Mouse (Mus musculus) hindbrain, embryonic 10.5 days (tissue): Measurements from ENCODE around the gene Dkc1. TPM values are rescaled to one million over a fixed set of nuclear protein-coding genes. Genes with fewer than 3 reads are reported as not detected.
A peak's percentile ranks its signal among the peaks of the same experiment; 100 is the strongest.
"Not testable (repeated sequence)": the region's sequence is repeated elsewhere in the genome, so short reads cannot be mapped to it uniquely, and the experiment has no call there.

Experiments
- DNase-seq: peaks from one replicate; pipeline ENCODE4 v3.0.0-alpha.2; 2017; ENCODE audit warnings: low spot score
- H3K27ac ChIP-seq: fragments of 300-500 bp; sonication (generic); 2 replicates; pipeline ENCODE4 v1.5.1; 2016; ENCODE audit warnings: mild to moderate bottlenecking, moderate library complexity
- H3K27me3 ChIP-seq: fragments of 300-500 bp; sonication (generic); 2 replicates; pipeline ENCODE4 v1.6.1; 2016; ENCODE audit warnings: mild to moderate bottlenecking; ENCODE audit not compliant: poor library complexity, insufficient read depth, severe bottlenecking
- H3K36me3 ChIP-seq: fragments of 300-500 bp; sonication (generic); 2 replicates; pipeline ENCODE4 v1.6.1; 2016; ENCODE audit warnings: mild to moderate bottlenecking, moderate library complexity
- H3K4me1 ChIP-seq: fragments of 300-500 bp; sonication (generic); replicated peaks from 2 replicates; pipeline ENCODE4 v1.6.1; 2016; ENCODE audit warnings: mild to moderate bottlenecking
- H3K4me3 ChIP-seq: fragments of 300-500 bp; sonication (generic); 2 replicates; pipeline ENCODE4 v1.5.1; 2016; ENCODE audit warnings: mild to moderate bottlenecking, moderate library complexity
- H3K9me3 ChIP-seq: fragments of 300-500 bp; sonication (generic); 2 replicates; pipeline ENCODE4 v1.6.1; 2016; ENCODE audit warnings: mild to moderate bottlenecking, moderate library complexity
- WGBS: fragments of 180-500 bp; shearing (Covaris S2); methylation state at CpG from one replicate; pipeline ENCODE4 v1.1.7; 2016; 5-methylcytosine and 5-hydroxymethylcytosine counted together
- polyA plus RNA-seq: library from polyadenylated mRNA; unstranded; fragments of >200 nt; fragmentation: Nextera tagmentation; extraction: Ambion mirVana; gene quantifications from 2 replicates; pipeline ENCODE4 v1.2.1, GENCODE M21; 2016

Gene Dkc1
- polyA plus RNA-seq, 1 experiment from 2014 or later, result 108 TPM

GRCm38 (mm10) chrX:75115550-75115949 lies 19.9 kb downstream of the Dkc1 start:
- H3K27ac ChIP-seq, result no peak overlapping the region
- no peak overlapping the region for H3K4me3 ChIP-seq
- H3K4me1 ChIP-seq, result no peaks in the 10 kb centered on the region
- H3K9me3 ChIP-seq, result no peaks in the 10 kb centered on the region
- no peaks in the 10 kb centered on the region for H3K27me3 ChIP-seq
- peaks cover 11% of the 10 kb centered on the region for H3K36me3 ChIP-seq
- no peak for DNase-seq

GRCm38 (mm10) chrX:75125606-75126005 lies 30.0 kb downstream of the Dkc1 start:
- DNase-seq, result no peak
- Histone ChIP-seq H3K27me3 (no peaks in the 10 kb centered on the region), H3K9me3 (no peaks in the 10 kb centered on the region), H3K36me3 (no peaks in the 10 kb centered on the region), H3K4me3 (no peak overlapping the region), H3K4me1 (no peaks in the 10 kb centered on the region), H3K27ac (no peak overlapping the region)
- 85% methylated on average over 3 of the region's 3 CpGs for WGBS

- Histone ChIP-seq H3K27me3 (no peaks in the 10 kb centered on the region), H3K9me3 (no peaks in the 10 kb centered on the region), H3K27ac (no peak overlapping the region), H3K4me3 (no peak overlapping the region), H3K4me1 (no peaks in the 10 kb centered on the region), H3K36me3 (no peaks in the 10 kb centered on the region)
- DNase-seq, result no peak
Observed at GRCm38 (mm10) chrX:75126893-75127292, 31.2 kb downstream of the Dkc1 start.

GRCm38 (mm10) chrX:75128333-75128980 lies 32.8 kb downstream of the Dkc1 start:
- H3K4me1 ChIP-seq, result no peaks in the 10 kb centered on the region
- no peaks in the 10 kb centered on the region for H3K27me3 ChIP-seq
- no peaks in the 10 kb centered on the region for H3K36me3 ChIP-seq
- no peaks in the 10 kb centered on the region for H3K9me3 ChIP-seq
- no peak overlapping the region for H3K27ac ChIP-seq
- H3K4me3 ChIP-seq, result no peak overlapping the region
- no peak for DNase-seq

- Histone ChIP-seq H3K4me3 (no peak overlapping the region), H3K4me1 (no peaks in the 10 kb centered on the region), H3K27ac (no peak overlapping the region), H3K9me3 (no peaks in the 10 kb centered on the region), H3K27me3 (no peaks in the 10 kb centered on the region), H3K36me3 (no peaks in the 10 kb centered on the region)
- 69% methylated on average over 2 of the region's 2 CpGs for WGBS
- DNase-seq, result no peak
Observed at GRCm38 (mm10) chrX:75129474-75129873, 33.8 kb downstream of the Dkc1 start.

GRCm38 (mm10) chrX:75130467-75131160 lies 35.0 kb downstream of the Dkc1 start, which contains the start of gene Mpp1:
Gene Mpp1, minus strand, starts transcription at chrX:75131016.
- H3K9me3 ChIP-seq, result no peaks in the 10 kb centered on the region
- H3K27me3 ChIP-seq, result no peaks in the 10 kb centered on the region
- WGBS, result 16% methylated on average over 36 of the region's 36 CpGs
- H3K27ac ChIP-seq, result peak within 1 kb of the TSS; percentile 80
- no peaks in the 10 kb centered on the region for H3K36me3 ChIP-seq
- peak; percentile 85 for DNase-seq
- H3K4me3 ChIP-seq, result peak within 1 kb of the TSS; percentile 57
- no peaks in the 10 kb centered on the region for H3K4me1 ChIP-seq

- H3K4me1 ChIP-seq, result no peaks in the 10 kb centered on the region
- H3K4me3 ChIP-seq, result no peak overlapping the region
- no peaks in the 10 kb centered on the region for H3K36me3 ChIP-seq
- H3K27me3 ChIP-seq, result no peaks in the 10 kb centered on the region
- no peaks in the 10 kb centered on the region for H3K9me3 ChIP-seq
- no peak overlapping the region for H3K27ac ChIP-seq
- DNase-seq, result no peak
Observed at GRCm38 (mm10) chrX:75136938-75137337, 41.3 kb downstream of the Dkc1 start.

- Histone ChIP-seq H3K9me3 (no peaks in the 10 kb centered on the region), H3K27ac (no peak overlapping the region), H3K4me3 (no peak overlapping the region), H3K36me3 (no peaks in the 10 kb centered on the region), H3K4me1 (no peaks in the 10 kb centered on the region), H3K27me3 (no peaks in the 10 kb centered on the region)
- DNase-seq, result no peak
- WGBS, result 82% methylated on average over 2 of the region's 2 CpGs
Observed at GRCm38 (mm10) chrX:75137729-75138128, 42.1 kb downstream of the Dkc1 start.

GRCm38 (mm10) chrX:75138182-75138581 lies 42.5 kb downstream of the Dkc1 start:
- Histone ChIP-seq H3K9me3 (no peaks in the 10 kb centered on the region), H3K27me3 (no peaks in the 10 kb centered on the region), H3K4me1 (no peaks in the 10 kb centered on the region), H3K27ac (no peak overlapping the region), H3K36me3 (no peaks in the 10 kb centered on the region), H3K4me3 (no peak overlapping the region)
- 96% methylated on average over 2 of the region's 2 CpGs for WGBS
- DNase-seq, result no peak

- H3K36me3 ChIP-seq, H3K27ac ChIP-seq, H3K9me3 ChIP-seq, H3K4me1 ChIP-seq, H3K27me3 ChIP-seq: not testable (repeated sequence)
- peak overlapping the region; percentile 47 for H3K4me3 ChIP-seq
- 27% methylated on average over 33 of the region's 42 CpGs for WGBS
- DNase-seq, result peak; percentile 12
Observed at GRCm38 (mm10) chrX:75143124-75143555, 47.5 kb downstream of the Dkc1 start.

- 88% methylated on average over 4 of the region's 4 CpGs for WGBS
- Histone ChIP-seq H3K27me3 (no peaks in the 10 kb centered on the region), H3K4me3 (no peak overlapping the region), H3K4me1 (no peaks in the 10 kb centered on the region), H3K9me3 (no peaks in the 10 kb centered on the region), H3K27ac (no peak overlapping the region), H3K36me3 (no peaks in the 10 kb centered on the region)
- no peak for DNase-seq
Observed at GRCm38 (mm10) chrX:75148414-75148813, 52.8 kb downstream of the Dkc1 start.

GRCm38 (mm10) chrX:75150304-75150703 lies 54.6 kb downstream of the Dkc1 start:
- no peaks in the 10 kb centered on the region for H3K36me3 ChIP-seq
- H3K4me1 ChIP-seq, result no peaks in the 10 kb centered on the region
- no peak for DNase-seq
- H3K27me3 ChIP-seq, result no peaks in the 10 kb centered on the region
- no peaks in the 10 kb centered on the region for H3K9me3 ChIP-seq
- H3K4me3 ChIP-seq, result no peak overlapping the region
- 86% methylated on average over 2 of the region's 2 CpGs for WGBS
- H3K27ac ChIP-seq, result no peak overlapping the region

GRCm38 (mm10) chrX:75152249-75152648 lies 56.6 kb downstream of the Dkc1 start:
- H3K36me3 ChIP-seq, result no peaks in the 10 kb centered on the region
- WGBS, result 56% methylated on average over 1 of the region's 1 CpGs
- H3K4me3 ChIP-seq, result no peak overlapping the region
- no peaks in the 10 kb centered on the region for H3K27me3 ChIP-seq
- H3K27ac ChIP-seq, result no peak overlapping the region
- no peak for DNase-seq
- 0 out of 2 replicates have a peak, but pooled peaks cover 3% of the 10 kb centered on the region for H3K9me3 ChIP-seq
- H3K4me1 ChIP-seq, result no peaks in the 10 kb centered on the region
